In genomic region chr13:49129154-49129553, GRCm38 (mm10) we compare ENCODE assay signal across 16 mouse cellular contexts. TPM values are rescaled to one million over a fixed set of nuclear protein-coding genes. Genes with fewer than 3 reads are reported as not detected.
DNase-seq lines count a peak whose midpoint lies in the region; ATAC-seq and TF ChIP-seq lines count a peak whose summit lies in the region.
"Had no signal": no experiment of that assay in that cellular context is flagged by ENCODE, and none has a peak within 500 bp of the region (broad histone marks: within the 10 kb centered on the region; RNA-seq: fewer than 3 reads in every experiment).

No protein-coding gene starts in this region.

- H3K9me3 ChIP-seq in heart, embryonic 11.5 days (replicated peaks; ENCODE audit: control insufficient read depth, low read length), result no peaks in the 10 kb centered on the region
- no peaks in the 10 kb centered on the region for H3K9me3 ChIP-seq in hindbrain, embryonic 13.5 days
- H3K9me3 ChIP-seq in hindbrain, embryonic 12.5 days (replicated peaks), result no peaks in the 10 kb centered on the region
- no peaks in the 10 kb centered on the region for H3K9me3 ChIP-seq in midbrain, embryonic 13.5 days
- H3K9me3 ChIP-seq: embryonic facial prominence, embryonic 12.5 days; forebrain, embryonic 13.5 days; kidney, embryonic 15.5 days had no signal

- peak overlapping the region; percentile 46; the same call in 1 of the 2 replicates for H3K27ac ChIP-seq in heart, embryonic 11.5 days (ENCODE audit: low read depth, low read length)
- H3K27ac ChIP-seq in hindbrain, embryonic 13.5 days, result peak overlapping the region; percentile 77
- H3K27ac ChIP-seq in hindbrain, embryonic 12.5 days, result no peak overlapping the region
- H3K27ac ChIP-seq in cortical plate, adult 2 months (ENCODE audit: insufficient read depth, low read length), result peak overlapping the region; percentile 77; the same call in 1 of the 2 replicates
- H3K27ac ChIP-seq in midbrain, embryonic 13.5 days, result peak overlapping the region; percentile 9; the same call in 1 of the 2 replicates
- H3K27ac ChIP-seq: embryonic facial prominence, embryonic 12.5 days; kidney, embryonic 15.5 days had no signal

- DNase-seq in heart, postnatal 25 days (ENCODE audit: low spot score), result no peak
- no peak for DNase-seq in lung, postnatal 25 days (ENCODE audit: low spot score)
- DNase-seq: liver; lung, postnatal 10 days; spleen, adult 18-20 months; thymus, postnatal 25 days had no signal

- H3K27me3 ChIP-seq in heart, embryonic 11.5 days (ENCODE audit: control insufficient read depth, insufficient read depth, low read length), result no peaks in the 10 kb centered on the region
- H3K27me3 ChIP-seq in hindbrain, embryonic 13.5 days, result no peaks in the 10 kb centered on the region
- H3K27me3 ChIP-seq in hindbrain, embryonic 12.5 days, result no peaks in the 10 kb centered on the region
- no peaks in the 10 kb centered on the region for H3K27me3 ChIP-seq in midbrain, embryonic 13.5 days
- H3K27me3 ChIP-seq: embryonic facial prominence, embryonic 12.5 days; forebrain, embryonic 13.5 days; kidney, embryonic 15.5 days had no signal

- no peak for TF ChIP-seq POLR2A in cortical plate, adult 2 months (IDR thresholded peaks at IDR 0.05; ENCODE audit: extremely low read depth, insufficient read depth, low read length)

- H3K4me1 ChIP-seq in heart, embryonic 11.5 days (ENCODE audit: control insufficient read depth, insufficient read depth, low read length), result peaks cover 26% of the 10 kb centered on the region
- H3K4me1 ChIP-seq in hindbrain, embryonic 13.5 days (replicated peaks), result peaks cover 77% of the 10 kb centered on the region
- peaks cover 66% of the 10 kb centered on the region for H3K4me1 ChIP-seq in hindbrain, embryonic 12.5 days
- H3K4me1 ChIP-seq in cortical plate, adult 2 months (ENCODE audit: control insufficient read depth, insufficient read depth, low read length), result peaks cover 42% of the 10 kb centered on the region
- peaks cover 74% of the 10 kb centered on the region for H3K4me1 ChIP-seq in midbrain, embryonic 13.5 days (replicated peaks)

- no peak for ATAC-seq in heart, embryonic 11.5 days (replicated peaks; ENCODE audit: insufficient number of reproducible peaks, low FRiP score, low TSS enrichment)
- ATAC-seq in hindbrain, embryonic 13.5 days (ENCODE audit: low FRiP score), result no peak
- ATAC-seq in hindbrain, embryonic 12.5 days (ENCODE audit: low FRiP score), result no peak
- no peak for ATAC-seq in midbrain, embryonic 13.5 days
- ATAC-seq: forebrain, embryonic 13.5 days; intestine, postnatal 0 days had no signal

- H3K36me3 ChIP-seq in heart, embryonic 11.5 days (ENCODE audit: control insufficient read depth, insufficient read depth, low read length), result no peaks in the 10 kb centered on the region
- no peaks in the 10 kb centered on the region for H3K36me3 ChIP-seq in hindbrain, embryonic 13.5 days
- H3K36me3 ChIP-seq in hindbrain, embryonic 12.5 days, result no peaks in the 10 kb centered on the region
- H3K36me3 ChIP-seq in midbrain, embryonic 13.5 days, result no peaks in the 10 kb centered on the region
- H3K36me3 ChIP-seq: embryonic facial prominence, embryonic 12.5 days; kidney, embryonic 15.5 days had no signal

- H3K4me3 ChIP-seq in heart, embryonic 11.5 days (ENCODE audit: low read depth, low read length), result no peak overlapping the region
- no peak overlapping the region for H3K4me3 ChIP-seq in hindbrain, embryonic 13.5 days
- H3K4me3 ChIP-seq in hindbrain, embryonic 12.5 days, result no peak overlapping the region
- no peak overlapping the region for H3K4me3 ChIP-seq in cortical plate, adult 2 months (ENCODE audit: insufficient read depth, low read length)
- H3K4me3 ChIP-seq in midbrain, embryonic 13.5 days (replicated peaks), result no peak overlapping the region
- H3K4me3 ChIP-seq: embryonic facial prominence, embryonic 12.5 days; erythroblast, embryonic 14.5 days; forebrain, embryonic 13.5 days; kidney, embryonic 15.5 days had no signal

- no peak for TF ChIP-seq CTCF in cortical plate, adult 2 months (IDR thresholded peaks at IDR 0.05; ENCODE audit: extremely low read depth, insufficient read depth, low read length)

- 93% methylated on average over 1 of the region's 1 CpGs for WGBS in heart, embryonic 11.5 days (ENCODE audit: insufficient replicate concordance)
- 86% methylated on average over 1 of the region's 1 CpGs for WGBS in hindbrain, embryonic 13.5 days
- 92% methylated on average over 1 of the region's 1 CpGs for WGBS in hindbrain, embryonic 12.5 days
- WGBS in midbrain, embryonic 13.5 days, result 100% methylated on average over 1 of the region's 1 CpGs

- intact Hi-C loops in heart, postnatal 25 days (cut with DNase I), result no loop called here

- H3K4me2 ChIP-seq in heart, embryonic 11.5 days, result no peak overlapping the region
- H3K4me2 ChIP-seq in hindbrain, embryonic 13.5 days, result no peak overlapping the region
- H3K4me2 ChIP-seq in hindbrain, embryonic 12.5 days (replicated peaks), result no peak overlapping the region
- H3K4me2 ChIP-seq in midbrain, embryonic 13.5 days (replicated peaks), result no peak overlapping the region
- H3K4me2 ChIP-seq: embryonic facial prominence, embryonic 12.5 days; kidney, embryonic 15.5 days had no signal

- H3K9ac ChIP-seq in heart, embryonic 11.5 days (ENCODE audit: low read depth, low read length), result no peak overlapping the region
- H3K9ac ChIP-seq in hindbrain, embryonic 13.5 days, result no peak overlapping the region
- H3K9ac ChIP-seq in hindbrain, embryonic 12.5 days, result no peak overlapping the region
- no peak overlapping the region for H3K9ac ChIP-seq in midbrain, embryonic 13.5 days (replicated peaks)
- H3K9ac ChIP-seq: embryonic facial prominence, embryonic 12.5 days; kidney, embryonic 15.5 days had no signal

RNA-seq across cellular contexts. Expression of gene Wnk2, which starts 18.7 kb away (rescaled TPM):
- polyA plus RNA-seq in heart, embryonic 11.5 days (2014; fragmentation: Nextera tagmentation; extraction: Ambion mirVana), result 0.99 and 1.6 TPM in 2 replicates
- total RNA-seq in heart, postnatal 25 days (2021), result 10 to 100 TPM; 71.4 to 78.2 TPM
- 20.3 and 20.7 TPM in 2 replicates for polyA plus RNA-seq in hindbrain, embryonic 13.5 days (2015; fragmentation: Nextera tagmentation; extraction: Ambion mirVana)
- 16.0 and 16.2 TPM in 2 replicates for polyA plus RNA-seq in hindbrain, embryonic 12.5 days (2016; fragmentation: Nextera tagmentation; extraction: Ambion mirVana)
- 62.4 and 65.4 TPM in 2 replicates for polyA plus RNA-seq in cortical plate, adult 2 months (2012; rRNA removed)
- polyA plus RNA-seq in midbrain, embryonic 13.5 days (2015; fragmentation: Nextera tagmentation; extraction: Ambion mirVana), result 19.3 and 21.0 TPM in 2 replicates
- polyA plus RNA-seq: erythroblast, embryonic 14.5 days had no signal

RNA-seq across cellular contexts. Expression of gene Ninj1, which starts 58.1 kb away (rescaled TPM):
- 59.1 and 60.6 TPM in 2 replicates for polyA plus RNA-seq in heart, embryonic 11.5 days (2014; fragmentation: Nextera tagmentation; extraction: Ambion mirVana)
- total RNA-seq in heart, postnatal 25 days (2021), result 100 to 1,000 TPM; 101 to 109 TPM
- 19.3 and 19.9 TPM in 2 replicates for polyA plus RNA-seq in hindbrain, embryonic 13.5 days (2015; fragmentation: Nextera tagmentation; extraction: Ambion mirVana)
- polyA plus RNA-seq in hindbrain, embryonic 12.5 days (2016; fragmentation: Nextera tagmentation; extraction: Ambion mirVana), result 26.5 and 28.1 TPM in 2 replicates
- polyA plus RNA-seq in cortical plate, adult 2 months (2012; rRNA removed), result 50.2 and 55.1 TPM in 2 replicates
- polyA plus RNA-seq in midbrain, embryonic 13.5 days (2015; fragmentation: Nextera tagmentation; extraction: Ambion mirVana), result 12.6 and 14.6 TPM in 2 replicates
